18 mouse cellular contexts compared by ENCODE assay signal in genomic region chr14:73366278-73366677, GRCm38 (mm10). TPM values are rescaled to one million over a fixed set of nuclear protein-coding genes. Genes with fewer than 3 reads are reported as not detected.
DNase-seq lines count a peak whose midpoint lies in the region; ATAC-seq and TF ChIP-seq lines count a peak whose summit lies in the region.
"Had no signal": no experiment of that assay in that cellular context is flagged by ENCODE, and none has a peak within 500 bp of the region (broad histone marks: within the 10 kb centered on the region; RNA-seq: fewer than 3 reads in every experiment).

No protein-coding gene starts in this region.

- H3K36me3 ChIP-seq in forebrain, embryonic 13.5 days (ENCODE audit: poor library complexity, severe bottlenecking) = peaks cover 78% of the 10 kb centered on the region
- peaks cover 71% of the 10 kb centered on the region for H3K36me3 ChIP-seq in forebrain, embryonic 12.5 days (replicated peaks)

- H3K4me2 ChIP-seq in forebrain, embryonic 13.5 days = no peak overlapping the region
- no peak overlapping the region for H3K4me2 ChIP-seq in forebrain, embryonic 12.5 days
- H3K4me2 ChIP-seq: heart, embryonic 11.5 days; heart, embryonic 15.5 days; hindbrain, embryonic 13.5 days had no signal

- peak in 1 of 2 experiments; percentile 49 for DNase-seq in layer of hippocampus, adult 2 months (ENCODE audit: low spot score in 2 of 2)
- no peak for DNase-seq in layer of hippocampus, adult 9-10 months (ENCODE audit: low spot score)
- DNase-seq in right cerebral cortex, adult 18-20 months = peak; percentile 49
- DNase-seq in right cerebral cortex, postnatal 4 days = no peak
- DNase-seq in lung, adult 18-20 months = no peak
- no peak for DNase-seq in retina, embryonic 14.5 days (ENCODE audit: low spot score)
- DNase-seq: adrenal gland, postnatal 10 days; cerebellum, adult 18-20 months; cerebellum, postnatal 10 days; gastrocnemius, postnatal 14 days; heart, adult 2 months; heart, postnatal 14 days had no signal

- no peak overlapping the region for H3K4me3 ChIP-seq in forebrain, embryonic 13.5 days
- H3K4me3 ChIP-seq in forebrain, embryonic 12.5 days (replicated peaks) = no peak overlapping the region
- no peak overlapping the region for H3K4me3 ChIP-seq in layer of hippocampus, adult 2 months
- H3K4me3 ChIP-seq: heart, adult 2 months; heart, embryonic 15.5 days; hindbrain, embryonic 13.5 days had no signal

- ATAC-seq in forebrain, embryonic 13.5 days = peak; percentile 61; the same call in 1 of the 2 replicates
- ATAC-seq in forebrain, embryonic 12.5 days (ENCODE audit: low FRiP score) = no peak
- ATAC-seq: hindbrain, postnatal 0 days had no signal

- no peak overlapping the region for H3K27ac ChIP-seq in forebrain, embryonic 13.5 days
- H3K27ac ChIP-seq in forebrain, embryonic 12.5 days = no peak overlapping the region
- H3K27ac ChIP-seq in layer of hippocampus, adult 2 months = peak overlapping the region; percentile 37; the same call in 1 of the 2 replicates
- H3K27ac ChIP-seq: heart, adult 2 months; heart, embryonic 15.5 days; hindbrain, embryonic 13.5 days; hindbrain, postnatal 0 days had no signal

- H3K9ac ChIP-seq in forebrain, embryonic 13.5 days = no peak overlapping the region
- H3K9ac ChIP-seq in forebrain, embryonic 12.5 days = no peak overlapping the region
- H3K9ac ChIP-seq: heart, embryonic 15.5 days; hindbrain, embryonic 13.5 days had no signal

- H3K4me1 ChIP-seq in forebrain, embryonic 13.5 days = no peaks in the 10 kb centered on the region
- no peaks in the 10 kb centered on the region; the same call in 1 of the 2 replicates for H3K4me1 ChIP-seq in forebrain, embryonic 12.5 days
- H3K4me1 ChIP-seq: hindbrain, embryonic 13.5 days had no signal

- no peak for TF ChIP-seq CTCF in layer of hippocampus, adult 2 months (conservative IDR thresholded peaks at IDR 0.05)

- WGBS in forebrain, embryonic 13.5 days = 67% methylated on average over 11 of the region's 11 CpGs
- WGBS in forebrain, embryonic 12.5 days = 76% methylated on average over 11 of the region's 11 CpGs

- no peaks in the 10 kb centered on the region for H3K9me3 ChIP-seq in forebrain, embryonic 13.5 days (replicated peaks)
- no peaks in the 10 kb centered on the region for H3K9me3 ChIP-seq in forebrain, embryonic 12.5 days
- H3K9me3 ChIP-seq: heart, embryonic 15.5 days; hindbrain, embryonic 13.5 days had no signal

- no peaks in the 10 kb centered on the region for H3K27me3 ChIP-seq in forebrain, embryonic 13.5 days
- no peaks in the 10 kb centered on the region for H3K27me3 ChIP-seq in forebrain, embryonic 12.5 days
- H3K27me3 ChIP-seq: heart, embryonic 15.5 days; hindbrain, embryonic 13.5 days had no signal

RNA-seq across cellular contexts. Expression of gene Itm2b, which starts 18.8 kb away (rescaled TPM):
- 450 and 508 TPM in 2 replicates for polyA plus RNA-seq in forebrain, embryonic 13.5 days (2015; fragmentation: Nextera tagmentation; extraction: Ambion mirVana)
- 334 and 364 TPM in 2 replicates for polyA plus RNA-seq in forebrain, embryonic 12.5 days (2016; fragmentation: Nextera tagmentation; extraction: Ambion mirVana)
- 1,000 to 10,000 TPM in 1 of 2 experiments, 100 to 1,000 TPM in 1; 989 to 1,035 TPM for total RNA-seq in layer of hippocampus, adult 2 months (2021)

RNA-seq across cellular contexts. Expression of gene Rb1, which starts 40.7 kb away (rescaled TPM):
- polyA plus RNA-seq in forebrain, embryonic 13.5 days (2015; fragmentation: Nextera tagmentation; extraction: Ambion mirVana) = 18.8 and 21.5 TPM in 2 replicates
- polyA plus RNA-seq in forebrain, embryonic 12.5 days (2016; fragmentation: Nextera tagmentation; extraction: Ambion mirVana) = 30.4 and 31.4 TPM in 2 replicates
- 10 to 100 TPM; 32.0 to 40.5 TPM for total RNA-seq in layer of hippocampus, adult 2 months (2021)
